Mouse (Mus musculus): Measurements from ENCODE around the gene Map4k3. TPM values are rescaled to one million over a fixed set of nuclear protein-coding genes. Genes with fewer than 3 reads are reported as not detected.

The Map4k3 gene
- polyA plus RNA-seq, 1 experiment from 2014 or later, result 5.5 TPM

DNA sequence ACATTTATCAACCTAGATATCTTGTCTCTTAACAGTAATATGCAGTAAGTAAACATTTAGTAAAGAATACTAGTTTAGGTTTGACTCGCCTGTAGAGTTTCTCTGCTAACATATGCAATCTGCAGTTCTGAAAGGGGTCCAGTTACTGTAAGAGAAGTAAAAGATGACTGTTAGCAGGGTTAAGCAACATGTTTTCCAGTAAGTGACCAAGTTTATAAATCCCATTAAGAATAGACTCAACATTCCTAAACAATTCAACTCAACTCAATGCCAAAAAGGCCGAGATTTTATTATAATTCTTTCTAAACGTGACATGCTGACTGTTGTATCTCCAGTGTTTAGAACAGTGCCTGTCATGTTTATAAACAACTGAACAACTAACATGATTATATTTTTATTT lies 74.0 kb downstream of the Map4k3 start:
- Histone ChIP-seq H3K4me3 (ENCODE audit: low read depth, low read length) (no peak overlapping the region), H3K4me1 (ENCODE audit: insufficient read depth) (no peaks in the 10 kb centered on the region), H3K27me3 (ENCODE audit: insufficient read depth, low read length) (no peaks in the 10 kb centered on the region), H3K27ac (ENCODE audit: low read depth) (no peak overlapping the region), H3K9me3 (ENCODE audit: low read length) (no peaks in the 10 kb centered on the region), H3K9ac (replicated peaks) (no peak overlapping the region), H3K4me2 (ENCODE audit: low read depth, low read length) (no peak overlapping the region), H3K36me3 (replicated peaks; ENCODE audit: insufficient read depth, low read length) (peaks cover 9% of the 10 kb centered on the region)
- ATAC-seq, result no peak
- TF ChIP-seq EP300 (IDR thresholded peaks at IDR 0.05; ENCODE audit: low read depth), result no peak
- no peak for TF ChIP-seq CTCF (IDR thresholded peaks at IDR 0.05; ENCODE audit: low read depth)
- no peak for DNase-seq
- WGBS (ENCODE audit: insufficient replicate concordance), result 71% methylated on average over 3 of the region's 3 CpGs

GRCm38 (mm10) chr17:80652740-80653139 lies 75.5 kb downstream of the Map4k3 start:
- Histone ChIP-seq H3K36me3 (replicated peaks; ENCODE audit: insufficient read depth, low read length) (peaks cover 11% of the 10 kb centered on the region), H3K9me3 (ENCODE audit: low read length) (no peaks in the 10 kb centered on the region), H3K4me1 (ENCODE audit: insufficient read depth) (no peaks in the 10 kb centered on the region), H3K27me3 (ENCODE audit: insufficient read depth, low read length) (no peaks in the 10 kb centered on the region), H3K4me3 (ENCODE audit: low read depth, low read length) (no peak overlapping the region), H3K4me2 (ENCODE audit: low read depth, low read length) (no peak overlapping the region), H3K9ac (replicated peaks) (no peak overlapping the region), H3K27ac (ENCODE audit: low read depth) (no peak overlapping the region)
- TF ChIP-seq EP300 (IDR thresholded peaks at IDR 0.05; ENCODE audit: low read depth) (no peak), CTCF (IDR thresholded peaks at IDR 0.05; ENCODE audit: low read depth) (no peak)
- WGBS (ENCODE audit: insufficient replicate concordance), result 65% methylated on average over 6 of the region's 6 CpGs
- ATAC-seq, result no peak
- no peak for DNase-seq

DNA sequence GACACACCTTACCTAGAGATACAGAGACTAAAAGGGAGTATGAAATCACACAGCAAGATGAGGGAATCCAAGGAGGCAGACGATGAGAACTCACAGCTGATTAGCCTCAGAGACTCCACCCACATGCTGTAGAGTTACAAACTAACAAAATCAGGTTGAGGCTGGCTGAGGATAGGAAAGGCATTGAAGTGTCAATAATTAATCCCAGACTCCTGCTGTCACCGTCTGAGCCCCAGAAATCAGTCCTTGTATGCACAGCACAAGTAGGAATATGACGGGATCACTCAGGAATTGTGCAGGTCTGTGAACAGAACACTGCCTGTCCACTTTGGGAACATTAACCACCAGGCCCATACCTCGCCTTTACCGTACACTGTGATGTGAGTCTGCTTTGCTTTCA lies 81.4 kb downstream of the Map4k3 start:
- Histone ChIP-seq H3K4me2 (ENCODE audit: low read depth, low read length) (no peak overlapping the region), H3K4me3 (ENCODE audit: low read depth, low read length) (no peak overlapping the region), H3K27ac (ENCODE audit: low read depth) (no peak overlapping the region), H3K27me3 (ENCODE audit: insufficient read depth, low read length) (no peaks in the 10 kb centered on the region), H3K36me3 (replicated peaks; ENCODE audit: insufficient read depth, low read length) (peaks cover 17% of the 10 kb centered on the region), H3K4me1 (ENCODE audit: insufficient read depth) (no peaks in the 10 kb centered on the region), H3K9me3 (ENCODE audit: low read length) (no peaks in the 10 kb centered on the region), H3K9ac (replicated peaks) (no peak overlapping the region)
- DNase-seq, result no peak
- TF ChIP-seq CTCF (IDR thresholded peaks at IDR 0.05; ENCODE audit: low read depth) (no peak), EP300 (IDR thresholded peaks at IDR 0.05; ENCODE audit: low read depth) (no peak)
- ATAC-seq, result no peak; the same call in 1 of the 2 replicates
- WGBS (ENCODE audit: insufficient replicate concordance), result 58% methylated on average over 5 of the region's 5 CpGs

- ATAC-seq, result no peak
- H3K27ac ChIP-seq (ENCODE audit: low read depth), result no peak overlapping the region
- H3K4me2 ChIP-seq (ENCODE audit: low read depth, low read length), result no peak overlapping the region
- H3K4me1 ChIP-seq (ENCODE audit: insufficient read depth), result no peaks in the 10 kb centered on the region
- no peaks in the 10 kb centered on the region for H3K27me3 ChIP-seq (ENCODE audit: insufficient read depth, low read length)
- no peak for DNase-seq
- peaks cover 17% of the 10 kb centered on the region for H3K36me3 ChIP-seq (replicated peaks; ENCODE audit: insufficient read depth, low read length)
- 85% methylated on average over 6 of the region's 6 CpGs for WGBS (ENCODE audit: insufficient replicate concordance)
- no peak overlapping the region for H3K4me3 ChIP-seq (ENCODE audit: low read depth, low read length)
- no peak for TF ChIP-seq EP300 (IDR thresholded peaks at IDR 0.05; ENCODE audit: low read depth)
- no peak for TF ChIP-seq CTCF (IDR thresholded peaks at IDR 0.05; ENCODE audit: low read depth)
- no peaks in the 10 kb centered on the region for H3K9me3 ChIP-seq (ENCODE audit: low read length)
- H3K9ac ChIP-seq (replicated peaks), result no peak overlapping the region
Observed at GRCm38 (mm10) chr17:80646131-80646530, 82.2 kb downstream of the Map4k3 start.

DNA sequence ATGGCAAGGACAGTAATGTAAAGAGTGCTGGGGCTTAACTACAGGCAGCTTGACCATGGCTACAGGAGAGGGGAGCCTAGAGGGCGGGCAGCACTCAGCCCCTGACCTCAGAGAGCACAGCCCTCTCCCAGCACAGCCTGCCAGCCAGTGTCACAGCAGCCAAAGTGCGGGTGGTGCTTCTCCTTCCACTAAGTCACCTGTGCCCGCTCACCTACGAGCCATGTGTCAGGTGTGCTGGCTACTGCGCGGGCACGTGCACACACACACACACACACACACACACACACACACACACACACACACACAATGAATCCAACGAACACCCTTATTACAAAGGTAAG lies 82.6 kb downstream of the Map4k3 start:
- no peak for TF ChIP-seq CTCF (IDR thresholded peaks at IDR 0.05; ENCODE audit: low read depth)
- no peak for TF ChIP-seq EP300 (IDR thresholded peaks at IDR 0.05; ENCODE audit: low read depth)
- Histone ChIP-seq H3K36me3 (replicated peaks; ENCODE audit: insufficient read depth, low read length) (peaks cover 17% of the 10 kb centered on the region), H3K9ac (replicated peaks) (no peak overlapping the region), H3K4me2 (ENCODE audit: low read depth, low read length) (no peak overlapping the region), H3K4me1 (ENCODE audit: insufficient read depth) (no peaks in the 10 kb centered on the region), H3K27me3 (ENCODE audit: insufficient read depth, low read length) (no peaks in the 10 kb centered on the region), H3K27ac (ENCODE audit: low read depth) (no peak overlapping the region), H3K4me3 (ENCODE audit: low read depth, low read length) (no peak overlapping the region), H3K9me3 (ENCODE audit: low read length) (no peaks in the 10 kb centered on the region)
- DNase-seq, result no peak
- no peak for ATAC-seq
- WGBS (ENCODE audit: insufficient replicate concordance), result 77% methylated on average over 8 of the region's 8 CpGs

DNA sequence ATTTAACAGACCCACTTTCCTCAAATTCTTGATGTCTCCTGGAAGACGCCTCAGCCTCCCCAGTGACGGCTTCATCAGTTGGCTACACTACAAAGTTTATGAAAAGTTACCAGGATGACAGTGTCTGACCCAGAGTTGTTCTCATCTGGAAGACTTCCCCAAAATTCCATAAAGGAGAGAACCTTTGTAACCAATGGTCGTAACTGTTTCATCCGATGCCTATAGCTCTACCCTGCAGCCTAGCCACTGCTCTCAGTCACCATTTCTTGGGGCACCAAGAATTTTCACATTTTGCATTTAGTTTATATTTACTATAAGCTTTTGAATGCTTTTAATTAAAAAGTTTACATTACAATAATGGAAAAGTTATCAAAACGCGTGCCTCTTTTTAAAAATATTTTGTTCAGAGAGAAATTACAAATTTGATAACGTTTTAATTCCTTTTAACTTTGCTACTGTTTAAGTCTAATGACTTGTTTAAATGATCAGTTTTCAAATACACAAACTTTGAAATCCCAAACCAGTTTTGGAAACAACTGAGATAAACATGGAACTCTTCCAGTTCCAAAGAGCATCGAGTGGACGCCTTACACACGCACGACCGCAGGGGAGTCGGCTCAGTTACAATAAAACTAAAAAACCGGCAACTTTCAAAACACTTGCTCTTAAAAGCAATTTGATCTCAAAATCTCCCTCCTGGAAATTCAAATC lies 83.1 kb downstream of the Map4k3 start:
- WGBS (ENCODE audit: insufficient replicate concordance), result 86% methylated on average over 14 of the region's 14 CpGs
- H3K27me3 ChIP-seq (ENCODE audit: insufficient read depth, low read length), result no peaks in the 10 kb centered on the region
- H3K9me3 ChIP-seq (ENCODE audit: low read length), result no peaks in the 10 kb centered on the region
- no peaks in the 10 kb centered on the region for H3K4me1 ChIP-seq (ENCODE audit: insufficient read depth)
- TF ChIP-seq EP300 (IDR thresholded peaks at IDR 0.05; ENCODE audit: low read depth), result no peak
- no peak for TF ChIP-seq CTCF (IDR thresholded peaks at IDR 0.05; ENCODE audit: low read depth)
- DNase-seq, result no peak
- H3K4me2 ChIP-seq (ENCODE audit: low read depth, low read length), result no peak overlapping the region
- no peak overlapping the region for H3K27ac ChIP-seq (ENCODE audit: low read depth)
- no peak overlapping the region for H3K9ac ChIP-seq (replicated peaks)
- H3K36me3 ChIP-seq (replicated peaks; ENCODE audit: insufficient read depth, low read length), result peaks cover 19% of the 10 kb centered on the region
- H3K4me3 ChIP-seq (ENCODE audit: low read depth, low read length), result no peak overlapping the region
- ATAC-seq, result no peak

All from liver, postnatal 0 days (tissue).